Mouse (Mus musculus) cerebellum, postnatal 36 days (tissue): Measurements from ENCODE around the gene Nim1k.
"Not testable (repeated sequence)": the region's sequence is repeated elsewhere in the genome, so short reads cannot be mapped to it uniquely, and the experiment has no call there.

Experiments
- DNase-seq, 2 experiments: peaks; one replicate each; pipeline ENCODE4 v3.0.0; 2021 to 2022; ENCODE audit warnings: mixed read lengths in 2 of 2

Gene Nim1k

GRCm38 (mm10) chr13:119727608-119728387 is 27.9 kb downstream of the Nim1k start:
- DNase-seq: no peak

- DNase-seq: no peak
Observed at GRCm38 (mm10) chr13:119724541-119724940, 31.1 kb downstream of the Nim1k start.

GRCm38 (mm10) chr13:119723368-119723767 is 32.3 kb downstream of the Nim1k start:
- DNase-seq: no peak

GRCm38 (mm10) chr13:119722447-119722846 is 33.2 kb downstream of the Nim1k start:
- no peak for DNase-seq

GRCm38 (mm10) chr13:119716105-119716504 is 39.6 kb downstream of the Nim1k start:
- DNase-seq: no peak

- DNase-seq: peak; percentile 51 to 55
Observed at GRCm38 (mm10) chr13:119713821-119714220, 41.9 kb downstream of the Nim1k start.

- DNase-seq: no peak
Observed at GRCm38 (mm10) chr13:119713107-119713787, 42.4 kb downstream of the Nim1k start.

- no peak for DNase-seq
Observed at GRCm38 (mm10) chr13:119712463-119712862, 43.2 kb downstream of the Nim1k start.

GRCm38 (mm10) chr13:119710268-119710610 is 45.4 kb downstream of the Nim1k start:
- no peak for DNase-seq

GRCm38 (mm10) chr13:119709388-119710267 is 46.1 kb downstream of the Nim1k start:
- no peak for DNase-seq

- DNase-seq: no peak
Observed at GRCm38 (mm10) chr13:119708941-119709340, 46.7 kb downstream of the Nim1k start.

GRCm38 (mm10) chr13:119707906-119708305 is 47.8 kb downstream of the Nim1k start:
- DNase-seq: no peak

- no peak for DNase-seq
Observed at GRCm38 (mm10) chr13:119706953-119707352, 48.7 kb downstream of the Nim1k start.

GRCm38 (mm10) chr13:119706278-119706880 is 49.3 kb downstream of the Nim1k start:
- DNase-seq: not testable (repeated sequence)

GRCm38 (mm10) chr13:119704280-119704679 is 51.4 kb downstream of the Nim1k start:
- no peak for DNase-seq

- DNase-seq: no peak
Observed at GRCm38 (mm10) chr13:119698436-119698835, 57.2 kb downstream of the Nim1k start.

- no peak for DNase-seq
Observed at GRCm38 (mm10) chr13:119696496-119696895, 59.2 kb downstream of the Nim1k start.

GRCm38 (mm10) chr13:119695676-119696075 is 60.0 kb downstream of the Nim1k start:
- DNase-seq: no peak

- DNase-seq: not testable (repeated sequence)
Observed at GRCm38 (mm10) chr13:119691958-119692357, 63.7 kb downstream of the Nim1k start.

GRCm38 (mm10) chr13:119690876-119691620 is 64.6 kb downstream of the Nim1k start:
- peak; percentile 27 to 32 for DNase-seq

- peak; percentile 97 to 99 for DNase-seq
Observed at GRCm38 (mm10) chr13:119690039-119690728, 65.5 kb downstream of the Nim1k start, which contains the start of gene Hmgcs1. Hmgcs1 (plus strand) TSS chr13:119690379.
